Mouse (Mus musculus): Measurements from ENCODE around the gene Sh3pxd2b.

DNA sequence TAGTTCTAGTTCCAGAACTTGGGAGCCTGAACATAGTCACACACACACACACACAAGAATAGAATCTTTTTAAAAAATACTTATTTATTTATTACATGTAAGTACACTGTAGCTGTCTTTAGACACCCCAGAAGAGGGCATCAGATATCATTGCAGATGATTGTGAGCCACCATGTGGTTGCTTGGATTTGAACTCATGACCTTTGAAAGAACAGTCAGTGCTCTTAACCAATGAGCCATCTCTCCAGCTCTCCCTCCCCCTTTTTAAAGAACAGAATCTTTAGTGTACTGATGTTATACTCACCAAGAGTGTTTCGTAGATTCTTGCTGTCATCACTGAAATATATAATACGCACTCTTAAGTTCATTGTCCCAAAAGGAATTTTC, 49.1 kb upstream of the Sh3pxd2b start:
- peak; percentile 36 for TF ChIP-seq GATA1 (IDR thresholded peaks at IDR 0.05; ENCODE audit: low read length)
- TF ChIP-seq TAL1 (IDR thresholded peaks at IDR 0.05; ENCODE audit: low read length), result no peak

All from erythroblast, embryonic 14.5 days (primary cell).